Mouse (Mus musculus): ENCODE measurements around the gene Cisd1. TPM values are rescaled to one million over a fixed set of nuclear protein-coding genes. Genes with fewer than 3 reads are reported as not detected.

Gene Cisd1
- polyA plus RNA-seq (2015; fragmentation: Nextera tagmentation; extraction: Ambion mirVana): 89.6 and 99.9 TPM in 2 replicates

GRCm38 (mm10) chr10:71344579-71345143, at the start of gene Cisd1:
Gene Cisd1 (minus strand): TSS chr10:71344954.

GRCm38 (mm10) chr10:71347509-71347949, 2.8 kb upstream of the Cisd1 start, which contains the start of gene Ipmk:
Gene Ipmk (plus strand): TSS chr10:71347763.

DNA sequence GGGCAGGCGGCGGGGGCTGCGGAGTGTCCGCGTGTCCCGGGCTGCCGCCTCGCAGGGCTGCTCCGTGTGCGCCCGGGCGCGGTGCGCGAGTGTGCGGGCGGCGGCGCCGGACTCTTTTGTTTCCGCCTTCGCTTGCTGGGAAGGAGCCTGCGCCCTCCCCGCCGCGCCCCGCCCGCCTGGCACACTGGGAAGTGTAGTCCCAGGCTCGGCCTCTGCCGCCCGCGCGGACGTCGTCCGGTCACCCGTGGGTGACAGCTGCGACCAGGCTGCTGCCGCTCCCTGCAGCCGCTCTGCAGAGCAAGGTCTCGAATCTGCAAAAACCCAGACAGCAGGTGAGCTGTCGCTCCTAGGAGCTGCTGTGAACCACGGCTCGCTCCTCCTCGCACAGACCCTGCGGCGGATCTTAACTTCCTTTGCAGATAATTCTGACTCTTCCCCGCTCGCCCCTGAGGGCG, 59.6 kb downstream of the Cisd1 start, which contains the start of gene Ube2d1:
Ube2d1 (minus strand) TSS at position 137 of the 455 bp plus-strand sequence.

Other genes starting within 250 kb of the Cisd1 start
- gene Bicc1, start 185.3 kb downstream of the Cisd1 start, polyA plus RNA-seq (2015; fragmentation: Nextera tagmentation; extraction: Ambion mirVana): 16.3 and 18.8 TPM in 2 replicates
- gene Tfam, start 106.7 kb downstream of the Cisd1 start, polyA plus RNA-seq (2015; fragmentation: Nextera tagmentation; extraction: Ambion mirVana): 62.7 and 68.2 TPM in 2 replicates
- gene Ube2d1, start 59.7 kb downstream of the Cisd1 start, polyA plus RNA-seq (2015; fragmentation: Nextera tagmentation; extraction: Ambion mirVana): 100 and 112 TPM in 2 replicates
- 5.7 and 6.2 TPM in 2 replicates for gene Ipmk, start 2.8 kb upstream of the Cisd1 start, polyA plus RNA-seq (2015; fragmentation: Nextera tagmentation; extraction: Ambion mirVana)

All from skeletal muscle tissue, postnatal 0 days (tissue).